Mouse (Mus musculus) brown adipose tissue, adult 24 weeks (tissue): ENCODE measurements around the gene Tnfsf13. TPM values are rescaled to one million over a fixed set of nuclear protein-coding genes. Genes with fewer than 3 reads are reported as not detected.

Source experiments
- H3K27ac ChIP-seq: fragments of 200-500 bp; replicated peaks from 2 replicates; pipeline ENCODE4 v1.5.1; 2012; ENCODE audit warnings: low read depth, mild to moderate bottlenecking, low read length
- H3K4me1 ChIP-seq: fragments of 200-500 bp; 2 replicates; pipeline ENCODE4 v1.6.1; 2012; ENCODE audit warnings: low read length, mixed read lengths; ENCODE audit not compliant: control insufficient read depth, insufficient read depth, insufficient read length
- H3K4me3 ChIP-seq: fragments of 200-500 bp; 2 replicates; pipeline ENCODE4 v1.5.1; 2012; ENCODE audit warnings: low read depth, mild to moderate bottlenecking, low read length, moderate library complexity; ENCODE audit not compliant: insufficient read depth
- polyA plus RNA-seq: library from polyadenylated mRNA; stranded (reverse); fragments of >200 nt; gene quantifications from 2 replicates; pipeline ENCODE4 v1.2.4, GENCODE M21; 2012; ENCODE audit not compliant: missing spikeins, insufficient read depth, insufficient read length

Gene Tnfsf13
- polyA plus RNA-seq, 1 experiment, result 4.9 TPM

GRCm38 (mm10) chr11:69656617-69657461 is 28.7 kb downstream of the Tnfsf13 start:
- Histone ChIP-seq H3K4me3 (no peak overlapping the region), H3K4me1 (no peaks in the 10 kb centered on the region; the same call in 1 of the 2 replicates), H3K27ac (no peak overlapping the region)

DNA sequence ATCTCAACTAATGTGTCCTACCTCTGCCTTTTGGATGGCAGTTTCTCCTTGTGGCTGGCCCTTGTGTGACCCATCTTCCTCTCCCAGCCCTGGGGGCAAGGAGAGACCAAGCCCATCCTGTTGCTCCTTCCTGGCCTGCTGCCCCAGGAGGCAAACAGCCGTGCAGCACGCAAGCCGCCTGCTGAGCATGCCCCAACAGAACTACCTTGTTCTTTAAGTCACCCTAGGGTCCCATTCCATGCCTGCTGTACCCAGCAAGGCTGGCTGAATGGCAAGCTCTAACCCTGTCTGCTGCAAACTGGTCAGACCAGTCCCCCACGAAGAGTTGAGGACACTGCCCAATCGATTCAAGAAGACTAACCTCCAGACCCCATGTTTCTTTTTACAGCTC is 29.5 kb downstream of the Tnfsf13 start:
- Histone ChIP-seq H3K27ac (no peak overlapping the region), H3K4me3 (no peak overlapping the region), H3K4me1 (no peaks in the 10 kb centered on the region; the same call in 1 of the 2 replicates)

DNA sequence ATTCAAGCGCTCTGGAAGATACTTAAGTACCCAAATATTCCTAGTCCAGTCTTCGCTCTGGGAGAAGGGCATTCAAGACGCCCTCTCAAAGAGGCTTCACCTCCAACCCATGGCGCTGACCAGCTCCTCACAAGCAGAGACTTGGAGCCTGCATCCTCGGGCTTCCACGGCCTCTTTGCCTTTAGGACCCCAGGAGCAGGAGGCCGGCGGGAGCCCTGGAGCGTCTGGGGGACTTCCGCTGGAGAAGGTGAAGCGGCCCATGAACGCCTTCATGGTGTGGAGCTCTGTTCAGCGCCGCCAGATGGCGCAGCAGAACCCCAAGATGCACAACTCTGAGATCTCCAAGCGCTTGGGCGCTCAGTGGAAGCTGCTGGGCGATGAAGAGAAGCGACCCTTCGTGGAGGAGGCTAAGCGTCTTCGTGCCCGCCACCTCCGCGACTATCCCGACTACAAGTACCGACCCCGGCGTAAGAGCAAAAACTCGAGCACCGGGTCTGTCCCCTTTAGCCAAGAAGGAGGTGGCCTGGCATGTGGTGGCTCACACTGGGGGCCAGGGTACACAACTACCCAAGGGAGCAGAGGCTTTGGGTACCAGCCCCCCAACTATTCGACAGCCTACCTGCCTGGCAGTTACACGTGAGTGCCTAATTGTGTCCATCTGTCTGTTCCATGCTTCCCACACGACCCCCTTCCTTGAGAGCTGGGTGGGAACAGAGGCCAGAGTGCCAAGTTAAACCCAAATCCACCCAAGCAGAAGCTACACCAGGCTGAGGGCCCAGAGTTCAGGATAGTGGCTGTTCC is 30.1 kb downstream of the Tnfsf13 start, which contains the start of gene Sox15:
TSS of gene Sox15 (plus strand) at position 51 of the 801 bp plus-strand sequence.
- H3K27ac ChIP-seq, result no peak within 1 kb of the TSS

DNA sequence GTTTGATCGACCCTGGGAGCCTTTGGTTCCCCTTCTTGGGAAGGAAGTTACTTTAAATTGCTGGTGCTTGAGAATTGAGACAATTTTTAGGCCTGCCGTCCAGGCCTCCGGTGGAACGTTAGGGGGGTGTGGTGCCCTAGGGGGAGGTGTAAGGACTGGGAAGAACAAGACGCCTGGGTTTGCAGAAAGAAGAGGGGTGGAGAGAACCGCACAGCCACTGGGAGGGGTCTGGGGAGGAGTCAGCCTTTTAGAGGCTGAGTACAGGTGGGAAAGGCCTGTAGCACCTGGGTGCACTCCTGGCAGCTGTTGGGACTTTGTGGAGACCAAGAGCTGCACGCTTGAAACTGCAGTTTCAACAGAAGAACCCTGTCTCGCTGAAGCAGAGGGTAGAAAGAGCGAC is 30.8 kb downstream of the Tnfsf13 start:
- Histone ChIP-seq H3K4me3 (no peak overlapping the region), H3K4me1 (no peaks in the 10 kb centered on the region; the same call in 1 of the 2 replicates), H3K27ac (no peak overlapping the region)

More for the DNA sequence above, 30.1 kb downstream of the Tnfsf13 start, which contains the start of gene Sox15:
- no peaks in the 10 kb centered on the region; the same call in 1 of the 2 replicates for H3K4me1 ChIP-seq
- no peak within 1 kb of the TSS for H3K4me3 ChIP-seq

GRCm38 (mm10) chr11:69653399-69653798 is 32.2 kb downstream of the Tnfsf13 start:
- Histone ChIP-seq H3K4me3 (no peak overlapping the region), H3K27ac (no peak overlapping the region), H3K4me1 (no peaks in the 10 kb centered on the region; the same call in 1 of the 2 replicates)

DNA sequence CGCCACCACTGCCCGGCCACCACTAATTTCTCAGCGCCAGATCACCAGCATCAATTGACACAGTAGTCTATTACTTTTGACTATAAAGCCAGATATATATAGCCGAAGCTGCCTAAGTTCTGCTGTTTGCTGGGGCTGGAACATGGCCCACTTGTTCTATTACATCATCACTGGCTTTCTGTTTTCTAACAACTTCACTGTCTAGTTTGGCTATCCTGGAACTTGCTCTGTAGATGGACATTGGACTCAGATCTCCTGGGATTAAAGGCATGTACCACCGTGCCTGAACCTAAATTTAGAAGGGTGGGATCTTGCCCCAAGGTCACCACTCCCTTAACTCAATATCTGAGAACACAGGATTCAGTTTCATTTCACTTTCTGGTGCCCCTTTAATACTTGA is 39.7 kb downstream of the Tnfsf13 start:
- no peak overlapping the region for H3K27ac ChIP-seq
- H3K4me3 ChIP-seq, result no peak overlapping the region
- no peaks in the 10 kb centered on the region for H3K4me1 ChIP-seq

DNA sequence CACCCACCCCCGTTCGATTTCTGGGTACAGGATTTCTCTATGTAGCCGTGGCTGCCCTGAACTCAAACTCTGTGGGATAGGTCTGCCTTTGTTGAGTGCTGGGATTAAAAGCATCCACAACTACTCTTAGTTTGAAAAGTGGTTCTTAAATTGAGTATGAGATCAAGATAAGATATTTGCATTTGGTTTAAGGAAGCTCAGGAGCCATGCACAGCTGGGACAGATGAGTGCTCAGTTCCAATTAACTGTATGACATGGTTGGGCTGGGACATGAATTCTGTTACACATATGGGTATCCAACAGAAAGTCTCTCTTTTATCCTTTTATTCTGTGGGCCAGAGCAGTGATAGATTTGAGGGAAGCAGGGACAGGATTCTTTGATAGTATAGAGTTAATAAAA is 50.1 kb downstream of the Tnfsf13 start:
- no peak overlapping the region for H3K27ac ChIP-seq
- 0 out of 2 replicates have a peak, but pooled peaks cover 2% of the 10 kb centered on the region for H3K4me1 ChIP-seq
- H3K4me3 ChIP-seq, result no peak overlapping the region

DNA sequence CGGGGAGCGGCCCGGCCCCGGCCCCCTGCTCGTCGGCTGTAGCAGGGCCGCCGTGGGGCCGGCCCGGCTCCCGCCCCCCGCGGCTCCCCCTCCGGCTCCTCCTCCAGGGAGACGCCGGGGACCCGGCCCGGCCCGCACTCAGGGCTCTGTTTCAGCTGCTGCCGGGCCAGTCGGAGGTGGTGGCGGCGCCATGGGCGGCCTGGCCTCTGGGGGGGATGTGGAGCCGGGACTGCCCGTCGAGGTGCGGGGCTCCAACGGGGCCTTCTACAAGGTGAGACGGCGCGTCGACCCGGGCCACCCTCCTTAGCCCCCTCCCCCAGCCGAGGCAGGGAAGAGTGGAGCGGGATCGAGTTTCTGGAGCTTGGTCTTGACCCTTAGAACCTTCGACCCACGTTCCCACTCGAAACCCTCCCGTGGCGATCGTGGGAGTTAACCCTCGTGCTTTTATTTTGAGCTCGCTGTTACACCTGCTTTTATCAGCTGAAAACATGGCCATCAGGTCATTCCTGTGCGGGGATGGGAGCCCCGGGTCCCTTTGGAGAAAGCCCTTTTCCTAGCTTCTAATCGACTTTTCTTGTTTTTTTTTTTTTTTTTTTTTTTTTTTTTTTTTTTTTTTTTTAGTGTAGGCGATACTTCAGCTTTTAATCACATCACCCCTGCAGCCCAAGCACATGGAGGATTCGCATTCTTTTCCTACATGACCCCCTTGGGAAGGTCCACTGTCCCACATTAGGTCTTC is 52.3 kb downstream of the Tnfsf13 start:
- peak overlapping the region; percentile 97 for H3K4me3 ChIP-seq
- peak overlapping the region; percentile 55 for H3K27ac ChIP-seq
- 0 out of 2 replicates have a peak, but pooled peaks cover 2% of the 10 kb centered on the region for H3K4me1 ChIP-seq

Other genes with a start within 250 kb of the Tnfsf13 start
- not detected in 2 replicates for gene Dnah2, start 136.7 kb downstream of the Tnfsf13 start, polyA plus RNA-seq
- gene Efnb3, start 125.6 kb downstream of the Tnfsf13 start, polyA plus RNA-seq, result not detected in 2 replicates
- 10.7 and 10.9 TPM in 2 replicates for gene Wrap53, start 105.5 kb downstream of the Tnfsf13 start, polyA plus RNA-seq
- 13.6 and 18.3 TPM in 2 replicates for gene Trp53, start 105.4 kb downstream of the Tnfsf13 start, polyA plus RNA-seq
- 6.7 and 8.3 TPM in 2 replicates for gene Atp1b2, start 79.8 kb downstream of the Tnfsf13 start, polyA plus RNA-seq
- not detected in 2 replicates for gene Shbg, start 67.9 kb downstream of the Tnfsf13 start, polyA plus RNA-seq
- 8.6 and 10.9 TPM in 2 replicates for gene Sat2, start 63.8 kb downstream of the Tnfsf13 start, polyA plus RNA-seq
- 27.8 and 29.5 TPM in 2 replicates for gene Fxr2, start 52.8 kb downstream of the Tnfsf13 start, polyA plus RNA-seq
- gene Sox15, start 30.5 kb downstream of the Tnfsf13 start, polyA plus RNA-seq, result not detected in 2 replicates
- gene Mpdu1, start 23.1 kb downstream of the Tnfsf13 start, polyA plus RNA-seq, result 73.8 and 102 TPM in 2 replicates
- gene Cd68, start 19.6 kb downstream of the Tnfsf13 start, polyA plus RNA-seq, result 10.3 and 12.1 TPM in 2 replicates
- 268 and 317 TPM in 2 replicates for gene Eif4a1, start 13.4 kb downstream of the Tnfsf13 start, polyA plus RNA-seq
- gene Senp3, start 3.7 kb downstream of the Tnfsf13 start, polyA plus RNA-seq, result 49.9 and 65.3 TPM in 2 replicates
- 12.7 and 13.7 TPM in 2 replicates for gene Tnfsf12, start 10.1 kb upstream of the Tnfsf13 start, polyA plus RNA-seq
- 0.99 and 2.8 TPM in 2 replicates for gene Tnfsfm13, start 10.3 kb upstream of the Tnfsf13 start, polyA plus RNA-seq
- gene Polr2a, start 72.9 kb upstream of the Tnfsf13 start, polyA plus RNA-seq, result 10.4 and 16.5 TPM in 2 replicates
- gene Slc35g3, start 76.2 kb upstream of the Tnfsf13 start, polyA plus RNA-seq, result not detected in 2 replicates
- 17.2 and 23.6 TPM in 2 replicates for gene Zbtb4, start 80.1 kb upstream of the Tnfsf13 start, polyA plus RNA-seq
- 1.7 and 2.4 TPM in 2 replicates for gene Chrnb1, start 110.2 kb upstream of the Tnfsf13 start, polyA plus RNA-seq
- 5.6 and 7.5 TPM in 2 replicates for gene Fgf11, start 116.1 kb upstream of the Tnfsf13 start, polyA plus RNA-seq
- gene Tmem102, start 119.8 kb upstream of the Tnfsf13 start, polyA plus RNA-seq, result 1.2 TPM in 1 of 2 replicates, not detected in the other
- not detected in 2 replicates for gene Gm39566, start 129.5 kb upstream of the Tnfsf13 start, polyA plus RNA-seq
- gene Spem2, start 132.7 kb upstream of the Tnfsf13 start, polyA plus RNA-seq, result not detected in 2 replicates
- not detected in 2 replicates for gene Spem1, start 136.4 kb upstream of the Tnfsf13 start, polyA plus RNA-seq
- 1.8 and 2.7 TPM in 2 replicates for gene Nlgn2, start 152.0 kb upstream of the Tnfsf13 start, polyA plus RNA-seq
- gene Tmem256, start 152.7 kb upstream of the Tnfsf13 start, polyA plus RNA-seq, result 206 and 248 TPM in 2 replicates
- 18.7 TPM in 2 replicates for gene Plscr3, start 160.6 kb upstream of the Tnfsf13 start, polyA plus RNA-seq
- gene Tnk1, start 172.9 kb upstream of the Tnfsf13 start, polyA plus RNA-seq, result not detected in 2 replicates
- not detected in 2 replicates for gene Tmem95, start 192.2 kb upstream of the Tnfsf13 start, polyA plus RNA-seq
- 2.5 and 3.3 TPM in 2 replicates for gene Kctd11, start 195.6 kb upstream of the Tnfsf13 start, polyA plus RNA-seq
- not detected in 2 replicates for gene Acap1, start 209.8 kb upstream of the Tnfsf13 start, polyA plus RNA-seq
- gene 2810408A11Rik, start 215.2 kb upstream of the Tnfsf13 start, polyA plus RNA-seq, result 3.2 TPM in 1 of 2 replicates, not detected in the other
- 16.9 and 18.4 TPM in 2 replicates for gene Neurl4, start 215.3 kb upstream of the Tnfsf13 start, polyA plus RNA-seq
- gene Gps2, start 228.1 kb upstream of the Tnfsf13 start, polyA plus RNA-seq, result 23.6 and 24.3 TPM in 2 replicates
- gene Eif5a, start 236.2 kb upstream of the Tnfsf13 start, polyA plus RNA-seq, result 424 and 439 TPM in 2 replicates